Mouse (Mus musculus) neural tube, embryonic 12.5 days (tissue): ENCODE measurements around the gene Foxn2. TPM values are rescaled to one million over a fixed set of nuclear protein-coding genes. Genes with fewer than 3 reads are reported as not detected.
A peak's percentile ranks its signal among the peaks of the same experiment; 100 is the strongest.

Source experiments
- ATAC-seq: fragments of 200-750 bp; cut with Nextera tagmentation; 2 replicates; pipeline ENCODE4 v1.8.0; 2017; ENCODE audit warnings: low read depth, mild to moderate bottlenecking, moderate TSS enrichment, moderate library complexity; ENCODE audit not compliant: low FRiP score
- H3K27ac ChIP-seq: fragments of 300-500 bp; sonication (generic); 2 replicates; pipeline ENCODE4 v1.5.1; 2016
- H3K27me3 ChIP-seq: fragments of 300-500 bp; sonication (generic); replicated peaks from 2 replicates; pipeline ENCODE4 v1.6.1; 2016; ENCODE audit warnings: mild to moderate bottlenecking
- H3K36me3 ChIP-seq: fragments of 300-500 bp; sonication (generic); 2 replicates; pipeline ENCODE4 v1.6.1; 2016; ENCODE audit warnings: mild to moderate bottlenecking
- H3K4me1 ChIP-seq: fragments of 300-500 bp; sonication (generic); 2 replicates; pipeline ENCODE4 v1.6.1; 2016
- H3K4me2 ChIP-seq: fragments of 300-500 bp; sonication (generic); replicated peaks from 2 replicates; pipeline ENCODE4 v1.6.1; 2016; ENCODE audit warnings: mild to moderate bottlenecking
- H3K4me3 ChIP-seq: fragments of 300-500 bp; sonication (generic); 2 replicates; pipeline ENCODE4 v1.5.1; 2016
- H3K9ac ChIP-seq: fragments of 300-500 bp; sonication (generic); 2 replicates; pipeline ENCODE4 v1.6.1; 2016; ENCODE audit warnings: mild to moderate bottlenecking
- H3K9me3 ChIP-seq: fragments of 300-500 bp; sonication (generic); 2 replicates; pipeline ENCODE4 v1.6.1; 2016; ENCODE audit warnings: mild to moderate bottlenecking
- WGBS: fragments of 180-500 bp; shearing (Covaris S2); methylation state at CpG from one replicate; pipeline ENCODE4 v1.1.7; 2016; 5-methylcytosine and 5-hydroxymethylcytosine counted together
- polyA plus RNA-seq: library from polyadenylated mRNA; unstranded; fragments of >200 nt; fragmentation: Nextera tagmentation; extraction: Ambion mirVana; gene quantifications from 2 replicates; pipeline ENCODE4 v1.2.1, GENCODE M21; 2016

Gene Foxn2
- polyA plus RNA-seq, 1 experiment from 2014 or later: 12.5 TPM

DNA sequence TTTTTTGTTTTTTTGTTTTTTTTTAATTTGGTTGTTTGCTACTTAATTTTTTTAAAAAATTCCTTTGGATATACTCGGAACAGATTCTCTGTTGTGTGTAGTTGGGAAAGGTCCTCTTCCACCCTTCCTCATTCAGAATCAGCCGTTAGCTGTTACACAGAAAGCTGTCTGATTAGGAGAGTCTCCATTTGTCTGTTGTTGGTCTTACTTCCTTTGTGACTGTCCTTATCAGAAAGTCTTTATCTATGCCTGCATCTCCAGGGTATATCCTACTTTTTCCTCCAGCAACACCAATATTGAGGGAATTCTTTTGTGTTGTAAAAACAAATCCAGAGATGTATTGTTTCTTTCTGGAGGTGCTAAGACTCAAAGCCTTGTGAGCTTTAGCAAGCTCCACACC is 40.6 kb downstream of the Foxn2 start:
- no peak for ATAC-seq
- Histone ChIP-seq H3K9ac (no peak overlapping the region), H3K4me3 (no peak overlapping the region), H3K27ac (no peak overlapping the region), H3K36me3 (no peaks in the 10 kb centered on the region), H3K4me2 (no peak overlapping the region), H3K9me3 (no peaks in the 10 kb centered on the region), H3K27me3 (no peaks in the 10 kb centered on the region), H3K4me1 (no peaks in the 10 kb centered on the region)
- 90% methylated on average over 2 of the region's 2 CpGs for WGBS

DNA sequence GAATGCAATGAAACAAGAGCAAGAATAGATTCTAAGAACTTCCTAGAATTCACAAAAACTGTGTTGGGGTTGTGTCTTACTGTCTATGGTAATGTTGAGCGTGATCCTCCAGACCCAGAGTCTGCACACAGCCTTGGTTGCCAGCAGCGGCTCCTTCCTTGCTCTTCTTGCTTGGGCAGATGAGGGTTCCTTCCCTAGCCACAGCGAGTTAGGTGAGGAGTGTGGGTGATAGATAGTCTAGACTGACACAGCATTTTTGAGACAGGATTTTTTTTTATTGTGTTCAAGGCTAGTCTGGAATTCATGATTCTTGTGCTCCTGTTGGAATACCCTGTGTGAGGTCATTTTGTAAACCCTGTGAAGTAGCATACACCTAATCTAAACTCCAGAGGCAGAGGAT is 41.1 kb downstream of the Foxn2 start:
- Histone ChIP-seq H3K36me3 (peaks cover 4% of the 10 kb centered on the region), H3K4me3 (no peak overlapping the region), H3K9ac (no peak overlapping the region), H3K9me3 (no peaks in the 10 kb centered on the region), H3K27ac (no peak overlapping the region), H3K27me3 (no peaks in the 10 kb centered on the region), H3K4me1 (no peaks in the 10 kb centered on the region), H3K4me2 (no peak overlapping the region)
- WGBS: 90% methylated on average over 3 of the region's 3 CpGs
- ATAC-seq: no peak

DNA sequence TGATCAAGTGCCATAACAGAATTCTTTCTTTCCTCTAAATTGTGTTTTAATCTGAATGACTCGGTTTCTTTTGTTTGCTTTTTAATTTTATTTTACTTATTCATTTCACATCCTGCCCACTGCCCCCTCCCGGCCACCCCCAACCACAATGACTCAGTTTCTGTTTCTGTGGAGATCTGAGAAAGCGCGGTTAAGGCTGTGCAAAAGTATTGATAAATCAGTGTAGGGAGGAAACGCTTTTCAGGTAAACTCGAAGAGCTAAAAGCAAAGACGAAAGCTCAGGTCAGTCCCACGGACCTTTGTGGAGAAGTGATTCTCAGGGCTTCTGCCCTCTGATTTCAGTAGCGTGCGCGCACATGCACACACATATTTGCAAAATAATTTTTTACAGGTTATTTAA is 44.0 kb downstream of the Foxn2 start:
- 95% methylated on average over 11 of the region's 11 CpGs for WGBS
- no peaks in the 10 kb centered on the region for H3K27me3 ChIP-seq
- peaks cover 6% of the 10 kb centered on the region for H3K36me3 ChIP-seq
- H3K9me3 ChIP-seq: no peaks in the 10 kb centered on the region
- no peaks in the 10 kb centered on the region for H3K4me1 ChIP-seq
- no peak overlapping the region for H3K9ac ChIP-seq
- ATAC-seq: no peak
- H3K27ac ChIP-seq: no peak overlapping the region
- no peak overlapping the region for H3K4me2 ChIP-seq
- H3K4me3 ChIP-seq: no peak overlapping the region

DNA sequence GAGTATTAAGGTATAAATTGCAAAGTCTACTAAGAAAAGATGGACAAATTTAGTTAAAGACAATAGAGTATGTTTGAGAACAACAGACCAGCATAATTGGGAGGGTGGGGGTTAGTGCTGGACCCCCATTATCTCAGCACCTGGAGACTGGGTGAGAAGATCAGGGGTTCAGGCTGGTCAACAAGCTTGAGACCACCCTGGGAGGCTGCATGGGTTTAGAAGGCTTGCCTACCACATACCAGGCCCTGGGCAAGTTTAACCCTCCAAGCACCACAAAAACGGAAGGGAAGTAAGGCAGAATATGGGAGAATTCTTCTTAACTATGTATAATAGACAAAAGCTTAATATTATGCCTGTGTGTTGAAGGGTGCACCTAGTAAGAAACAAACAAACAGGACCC is 44.4 kb downstream of the Foxn2 start:
- Histone ChIP-seq H3K36me3 (peaks cover 6% of the 10 kb centered on the region), H3K27ac (no peak overlapping the region), H3K4me1 (no peaks in the 10 kb centered on the region), H3K4me2 (no peak overlapping the region), H3K9me3 (no peaks in the 10 kb centered on the region), H3K27me3 (no peaks in the 10 kb centered on the region), H3K9ac (no peak overlapping the region), H3K4me3 (no peak overlapping the region)
- ATAC-seq: no peak
- 97% methylated on average over 1 of the region's 1 CpGs for WGBS

GRCm38 (mm10) chr17:88490546-88490945 is 50.0 kb downstream of the Foxn2 start:
- no peak overlapping the region for H3K4me3 ChIP-seq
- no peak overlapping the region for H3K27ac ChIP-seq
- H3K9ac ChIP-seq: no peak overlapping the region
- no peaks in the 10 kb centered on the region for H3K27me3 ChIP-seq
- no peak for ATAC-seq
- H3K4me2 ChIP-seq: no peak overlapping the region
- H3K9me3 ChIP-seq: no peaks in the 10 kb centered on the region
- H3K36me3 ChIP-seq: peaks cover 12% of the 10 kb centered on the region
- 91% methylated on average over 10 of the region's 10 CpGs for WGBS
- H3K4me1 ChIP-seq: peaks cover 18% of the 10 kb centered on the region; the same call in 1 of the 2 replicates

GRCm38 (mm10) chr17:88491366-88492106 is 51.0 kb downstream of the Foxn2 start:
- 96% methylated on average over 13 of the region's 13 CpGs for WGBS
- ATAC-seq: no peak
- no peak overlapping the region for H3K9ac ChIP-seq
- H3K4me1 ChIP-seq: peaks cover 18% of the 10 kb centered on the region; the same call in 1 of the 2 replicates
- no peak overlapping the region for H3K27ac ChIP-seq
- no peaks in the 10 kb centered on the region for H3K9me3 ChIP-seq
- H3K27me3 ChIP-seq: no peaks in the 10 kb centered on the region
- H3K4me2 ChIP-seq: no peak overlapping the region
- H3K4me3 ChIP-seq: no peak overlapping the region
- H3K36me3 ChIP-seq: peaks cover 8% of the 10 kb centered on the region; the same call in 1 of the 2 replicates

GRCm38 (mm10) chr17:88492107-88492460 is 51.6 kb downstream of the Foxn2 start:
- Histone ChIP-seq H3K9me3 (no peaks in the 10 kb centered on the region), H3K4me3 (no peak overlapping the region), H3K27ac (no peak overlapping the region), H3K27me3 (no peaks in the 10 kb centered on the region), H3K9ac (no peak overlapping the region), H3K4me2 (no peak overlapping the region), H3K36me3 (peaks cover 6% of the 10 kb centered on the region; the same call in 1 of the 2 replicates), H3K4me1 (peaks cover 18% of the 10 kb centered on the region; the same call in 1 of the 2 replicates)
- 96% methylated on average over 5 of the region's 5 CpGs for WGBS
- no peak for ATAC-seq

GRCm38 (mm10) chr17:88493551-88493950 is 53.0 kb downstream of the Foxn2 start:
- no peak overlapping the region for H3K4me3 ChIP-seq
- no peak overlapping the region for H3K9ac ChIP-seq
- H3K4me1 ChIP-seq: peaks cover 18% of the 10 kb centered on the region; the same call in 1 of the 2 replicates
- 63% methylated on average over 9 of the region's 9 CpGs for WGBS
- H3K27ac ChIP-seq: peak overlapping the region; percentile 13; the same call in 1 of the 2 replicates
- H3K4me2 ChIP-seq: no peak overlapping the region
- H3K27me3 ChIP-seq: no peaks in the 10 kb centered on the region
- ATAC-seq: no peak
- peaks cover 6% of the 10 kb centered on the region; the same call in 1 of the 2 replicates for H3K36me3 ChIP-seq
- H3K9me3 ChIP-seq: no peaks in the 10 kb centered on the region

GRCm38 (mm10) chr17:88494121-88494771 is 53.7 kb downstream of the Foxn2 start:
- Histone ChIP-seq H3K9me3 (no peaks in the 10 kb centered on the region), H3K9ac (peak overlapping the region; percentile 2; the same call in 1 of the 2 replicates), H3K4me3 (no peak overlapping the region), H3K27ac (peak overlapping the region; percentile 21; the same call in 1 of the 2 replicates), H3K4me2 (peak overlapping the region; percentile 38), H3K36me3 (peaks cover 6% of the 10 kb centered on the region; the same call in 1 of the 2 replicates), H3K4me1 (peaks cover 18% of the 10 kb centered on the region; the same call in 1 of the 2 replicates), H3K27me3 (no peaks in the 10 kb centered on the region)
- ATAC-seq: peak; percentile 89
- 40% methylated on average over 14 of the region's 14 CpGs for WGBS

GRCm38 (mm10) chr17:88494772-88495132 is 54.2 kb downstream of the Foxn2 start:
- Histone ChIP-seq H3K27me3 (no peaks in the 10 kb centered on the region), H3K4me1 (peaks cover 18% of the 10 kb centered on the region; the same call in 1 of the 2 replicates), H3K4me3 (no peak overlapping the region), H3K36me3 (peaks cover 6% of the 10 kb centered on the region; the same call in 1 of the 2 replicates), H3K4me2 (peak overlapping the region; percentile 38), H3K9me3 (no peaks in the 10 kb centered on the region), H3K27ac (no peak overlapping the region), H3K9ac (0 out of 2 replicates have a peak overlapping the region, but pooled peaks have one; percentile 2)
- whole genome bisulfite sequencing: 39% methylated on average over 10 of the region's 10 CpGs
- peak; percentile 55 for ATAC-seq

- peaks cover 18% of the 10 kb centered on the region; the same call in 1 of the 2 replicates for H3K4me1 ChIP-seq
- no peak overlapping the region for H3K27ac ChIP-seq
- H3K4me3 ChIP-seq: no peak overlapping the region
- no peak overlapping the region for H3K4me2 ChIP-seq
- 85% methylated on average over 5 of the region's 5 CpGs for WGBS
- H3K27me3 ChIP-seq: no peaks in the 10 kb centered on the region
- ATAC-seq: no peak
- no peak overlapping the region for H3K9ac ChIP-seq
- no peaks in the 10 kb centered on the region for H3K9me3 ChIP-seq
- H3K36me3 ChIP-seq: no peaks in the 10 kb centered on the region
Observed at GRCm38 (mm10) chr17:88498090-88498682, 57.7 kb downstream of the Foxn2 start.

DNA sequence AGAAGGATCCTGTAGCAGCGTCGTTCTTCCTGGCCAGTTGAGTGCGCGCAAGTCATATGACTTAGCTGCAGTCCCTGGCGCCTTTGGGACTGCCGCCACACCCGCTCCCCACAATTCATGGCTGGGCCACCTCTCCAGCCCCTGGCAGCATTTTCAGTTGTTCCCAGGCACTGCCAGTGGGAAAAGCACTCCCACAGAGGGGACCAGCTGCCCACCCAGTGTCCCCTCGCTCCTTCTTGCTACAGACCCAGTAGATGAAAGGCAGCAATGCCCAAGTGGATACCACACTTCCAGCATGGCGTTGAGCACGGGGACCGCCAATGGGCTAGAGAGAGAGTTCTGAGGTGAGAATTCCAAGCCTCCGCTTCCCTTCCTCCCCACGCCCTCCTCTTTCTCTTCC is 63.5 kb downstream of the Foxn2 start:
- Histone ChIP-seq H3K4me3 (no peak overlapping the region), H3K4me2 (no peak overlapping the region), H3K27me3 (no peaks in the 10 kb centered on the region), H3K9ac (no peak overlapping the region), H3K9me3 (no peaks in the 10 kb centered on the region), H3K36me3 (no peaks in the 10 kb centered on the region), H3K4me1 (no peaks in the 10 kb centered on the region), H3K27ac (no peak overlapping the region)
- no peak for ATAC-seq
- WGBS: 91% methylated on average over 13 of the region's 13 CpGs
